Mouse (Mus musculus): Measurements from ENCODE around the gene Vegfa.

The Vegfa gene

GRCm38 (mm10) chr17:46025927-46026668 is 6.1 kb downstream of the Vegfa start:
- DNase-seq (ENCODE audit: low spot score) = no peak

GRCm38 (mm10) chr17:46025207-46025606 is 7.0 kb downstream of the Vegfa start:
- DNase-seq (ENCODE audit: low spot score) = no peak

GRCm38 (mm10) chr17:46024192-46024591 is 8.0 kb downstream of the Vegfa start:
- no peak for DNase-seq (ENCODE audit: low spot score)

- DNase-seq (ENCODE audit: low spot score) = no peak
Observed at GRCm38 (mm10) chr17:46023572-46023971, 8.6 kb downstream of the Vegfa start.

- DNase-seq (ENCODE audit: low spot score) = no peak
Observed at GRCm38 (mm10) chr17:46022934-46023333, 9.2 kb downstream of the Vegfa start.

GRCm38 (mm10) chr17:46022427-46022826 is 9.7 kb downstream of the Vegfa start:
- DNase-seq (ENCODE audit: low spot score) = no peak

GRCm38 (mm10) chr17:46021760-46022159 is 10.4 kb downstream of the Vegfa start:
- DNase-seq (ENCODE audit: low spot score) = no peak

GRCm38 (mm10) chr17:46021173-46021572 is 11.0 kb downstream of the Vegfa start:
- DNase-seq (ENCODE audit: low spot score) = no peak

GRCm38 (mm10) chr17:46020579-46020978 is 11.6 kb downstream of the Vegfa start:
- DNase-seq (ENCODE audit: low spot score) = no peak

- DNase-seq (ENCODE audit: low spot score) = no peak
Observed at GRCm38 (mm10) chr17:46018736-46019004, 13.5 kb downstream of the Vegfa start.

- no peak for DNase-seq (ENCODE audit: low spot score)
Observed at GRCm38 (mm10) chr17:46017946-46018735, 14.0 kb downstream of the Vegfa start.

- DNase-seq (ENCODE audit: low spot score) = no peak
Observed at GRCm38 (mm10) chr17:46016617-46017016, 15.6 kb downstream of the Vegfa start.

GRCm38 (mm10) chr17:46015967-46016366 is 16.2 kb downstream of the Vegfa start:
- no peak for DNase-seq (ENCODE audit: low spot score)

GRCm38 (mm10) chr17:46014935-46015334 is 17.2 kb downstream of the Vegfa start:
- no peak for DNase-seq (ENCODE audit: low spot score)

GRCm38 (mm10) chr17:46013549-46013948 is 18.6 kb downstream of the Vegfa start:
- no peak for DNase-seq (ENCODE audit: low spot score)

- DNase-seq (ENCODE audit: low spot score) = no peak
Observed at GRCm38 (mm10) chr17:46012211-46012610, 20.0 kb downstream of the Vegfa start.

GRCm38 (mm10) chr17:46010462-46010861 is 21.7 kb downstream of the Vegfa start:
- DNase-seq (ENCODE audit: low spot score) = no peak

- no peak for DNase-seq (ENCODE audit: low spot score)
Observed at GRCm38 (mm10) chr17:46009182-46009581, 23.0 kb downstream of the Vegfa start.

GRCm38 (mm10) chr17:46005458-46005857 is 26.7 kb downstream of the Vegfa start:
- no peak for DNase-seq (ENCODE audit: low spot score)

- DNase-seq (ENCODE audit: low spot score) = no peak
Observed at GRCm38 (mm10) chr17:46004482-46004881, 27.7 kb downstream of the Vegfa start.

- DNase-seq (ENCODE audit: low spot score) = peak; percentile 53
Observed at GRCm38 (mm10) chr17:46003717-46004481, 28.3 kb downstream of the Vegfa start.

- no peak for DNase-seq (ENCODE audit: low spot score)
Observed at GRCm38 (mm10) chr17:45999366-45999940, 32.7 kb downstream of the Vegfa start.

GRCm38 (mm10) chr17:45998363-45998762 is 33.8 kb downstream of the Vegfa start:
- DNase-seq (ENCODE audit: low spot score) = no peak
